Mouse (Mus musculus): ENCODE measurements around the gene Mdc1. TPM values are rescaled to one million over a fixed set of nuclear protein-coding genes. Genes with fewer than 3 reads are reported as not detected.
"Not testable (repeated sequence)": the region's sequence is repeated elsewhere in the genome, so short reads cannot be mapped to it uniquely, and the experiment has no call there.

The Mdc1 gene
- polyA plus RNA-seq, 1 experiment from 2014 or later, result 16.1 TPM

- H3K27me3 ChIP-seq (ENCODE audit: control insufficient read depth, insufficient read depth, low read length), result no peaks in the 10 kb centered on the region
- peaks cover 40% of the 10 kb centered on the region for H3K36me3 ChIP-seq (ENCODE audit: control insufficient read depth, insufficient read depth, low read length)
- H3K4me2 ChIP-seq (ENCODE audit: low read length), result peak within 1 kb of the TSS; percentile 78
- WGBS, result under 1% methylated on average over 29 of the region's 29 CpGs
- H3K9me3 ChIP-seq (ENCODE audit: control insufficient read depth, low read length), result no peaks in the 10 kb centered on the region
- peak within 1 kb of the TSS; percentile 98 for H3K9ac ChIP-seq (ENCODE audit: low read length)
- H3K4me3 ChIP-seq (ENCODE audit: control insufficient read depth in 1 of 2, insufficient read depth in 1 of 2, low read depth in 1 of 2, low read length in 2 of 2), result peak within 1 kb of the TSS; percentile 80 to 81
- H3K27ac ChIP-seq (replicated peaks in 1 of 2; ENCODE audit: control insufficient read depth in 1 of 2, insufficient read depth in 1 of 2, low read depth in 2 of 2, low read length in 2 of 2), result peak within 1 kb of the TSS; percentile 97
- H3K4me1 ChIP-seq (ENCODE audit: control insufficient read depth in 2 of 2, insufficient read depth in 2 of 2, low read length in 2 of 2), result peaks cover 16 to 44% of the 10 kb centered on the region in 2 experiments
- ATAC-seq (ENCODE audit: insufficient number of reproducible peaks, insufficient read depth, low FRiP score, low read depth), result peak; percentile 77
Measured at GRCm38 (mm10) chr17:35838122-35838544, 3.2 kb upstream of the Mdc1 start, which contains the start of gene Tubb5. TSS of gene Tubb5 (minus strand) at chr17:35838306.

- Histone ChIP-seq H3K36me3 (ENCODE audit: control insufficient read depth, insufficient read depth, low read length) (peaks cover 36% of the 10 kb centered on the region), H3K4me2 (ENCODE audit: low read length) (peak overlapping the region; percentile 78), H3K27me3 (ENCODE audit: control insufficient read depth, insufficient read depth, low read length) (no peaks in the 10 kb centered on the region), H3K9me3 (ENCODE audit: control insufficient read depth, low read length) (no peaks in the 10 kb centered on the region), H3K4me3 (ENCODE audit: control insufficient read depth in 1 of 2, insufficient read depth in 1 of 2, low read depth in 1 of 2, low read length in 2 of 2) (peak overlapping the region; percentile 46 to 81), H3K9ac (ENCODE audit: low read length) (peak overlapping the region; percentile 65), H3K4me1 (ENCODE audit: control insufficient read depth in 2 of 2, insufficient read depth in 2 of 2, low read length in 2 of 2) (peaks cover 16 to 42% of the 10 kb centered on the region in 2 experiments), H3K27ac (replicated peaks in 1 of 2; ENCODE audit: control insufficient read depth in 1 of 2, insufficient read depth in 1 of 2, low read depth in 2 of 2, low read length in 2 of 2) (peak overlapping the region; percentile 91 to 96)
- 4% methylated on average over 5 of the region's 5 CpGs for WGBS
- ATAC-seq (ENCODE audit: insufficient number of reproducible peaks, insufficient read depth, low FRiP score, low read depth), result no peak
Measured at GRCm38 (mm10) chr17:35838570-35838969, 2.7 kb upstream of the Mdc1 start.

- H3K4me3 ChIP-seq (ENCODE audit: control insufficient read depth in 1 of 2, insufficient read depth in 1 of 2, low read depth in 1 of 2, low read length in 2 of 2), result peak overlapping the region; percentile 46 to 81; a peak in 3 of 4 replicates
- ATAC-seq (ENCODE audit: insufficient number of reproducible peaks, insufficient read depth, low FRiP score, low read depth); H3K27me3 ChIP-seq (ENCODE audit: control insufficient read depth, insufficient read depth, low read length); H3K9me3 ChIP-seq (ENCODE audit: control insufficient read depth, low read length): not testable (repeated sequence)
- 62% methylated on average over 3 of the region's 3 CpGs for WGBS
- H3K4me1 ChIP-seq (ENCODE audit: control insufficient read depth in 2 of 2, insufficient read depth in 2 of 2, low read length in 2 of 2), result peaks cover 16 to 38% of the 10 kb centered on the region in 2 experiments
- H3K9ac ChIP-seq (ENCODE audit: low read length), result peak overlapping the region; percentile 65
- H3K27ac ChIP-seq (replicated peaks in 1 of 2; ENCODE audit: control insufficient read depth in 1 of 2, insufficient read depth in 1 of 2, low read depth in 2 of 2, low read length in 2 of 2), result peak overlapping the region; percentile 91 to 96
- H3K4me2 ChIP-seq (ENCODE audit: low read length), result peak overlapping the region; percentile 78
- peaks cover 31% of the 10 kb centered on the region for H3K36me3 ChIP-seq (ENCODE audit: control insufficient read depth, insufficient read depth, low read length)
Measured at GRCm38 (mm10) chr17:35839002-35839401, 2.3 kb upstream of the Mdc1 start.

GRCm38 (mm10) chr17:35840561-35840960 is 754 bp upstream of the Mdc1 start:
- Histone ChIP-seq H3K4me3 (ENCODE audit: control insufficient read depth in 1 of 2, insufficient read depth in 1 of 2, low read depth in 1 of 2, low read length in 2 of 2) (peak overlapping the region; percentile 30 to 31), H3K4me1 (ENCODE audit: control insufficient read depth in 2 of 2, insufficient read depth in 2 of 2, low read length in 2 of 2) (peaks cover 7 to 23% of the 10 kb centered on the region in 2 experiments), H3K27me3 (ENCODE audit: control insufficient read depth, insufficient read depth, low read length) (no peaks in the 10 kb centered on the region), H3K9me3 (ENCODE audit: control insufficient read depth, low read length) (no peaks in the 10 kb centered on the region), H3K27ac (replicated peaks in 1 of 2; ENCODE audit: control insufficient read depth in 1 of 2, insufficient read depth in 1 of 2, low read depth in 2 of 2, low read length in 2 of 2) (peak overlapping the region in 1 of 2 experiments; percentile 61; a peak in 2 of 4 replicates), H3K36me3 (ENCODE audit: control insufficient read depth, insufficient read depth, low read length) (peaks cover 30% of the 10 kb centered on the region), H3K9ac (ENCODE audit: low read length) (peak overlapping the region; percentile 54), H3K4me2 (ENCODE audit: low read length) (peak overlapping the region; percentile 62)
- ATAC-seq (ENCODE audit: insufficient number of reproducible peaks, insufficient read depth, low FRiP score, low read depth), result no peak
- 49% methylated on average over 14 of the region's 14 CpGs for WGBS

- Histone ChIP-seq H3K27me3 (ENCODE audit: control insufficient read depth, insufficient read depth, low read length) (no peaks in the 10 kb centered on the region), H3K36me3 (ENCODE audit: control insufficient read depth, insufficient read depth, low read length) (peaks cover 31% of the 10 kb centered on the region), H3K9ac (ENCODE audit: low read length) (peak overlapping the region; percentile 79), H3K4me1 (ENCODE audit: control insufficient read depth in 2 of 2, insufficient read depth in 2 of 2, low read length in 2 of 2) (peaks cover 2 to 18% of the 10 kb centered on the region in 2 experiments; a peak in 3 of 4 replicates), H3K4me3 (ENCODE audit: control insufficient read depth in 1 of 2, insufficient read depth in 1 of 2, low read depth in 1 of 2, low read length in 2 of 2) (peak overlapping the region; percentile 59 to 84), H3K4me2 (ENCODE audit: low read length) (peak overlapping the region; percentile 75), H3K9me3 (ENCODE audit: control insufficient read depth, low read length) (no peaks in the 10 kb centered on the region), H3K27ac (replicated peaks in 1 of 2; ENCODE audit: control insufficient read depth in 1 of 2, insufficient read depth in 1 of 2, low read depth in 2 of 2, low read length in 2 of 2) (peak overlapping the region; percentile 84 to 91)
- 14% methylated on average over 11 of the region's 11 CpGs for WGBS
- ATAC-seq (ENCODE audit: insufficient number of reproducible peaks, insufficient read depth, low FRiP score, low read depth), result no peak
Measured at GRCm38 (mm10) chr17:35842006-35842405, 691 bp downstream of the Mdc1 start.

GRCm38 (mm10) chr17:35843514-35843913 is 2.2 kb downstream of the Mdc1 start:
- Histone ChIP-seq H3K27ac (replicated peaks in 1 of 2; ENCODE audit: control insufficient read depth in 1 of 2, insufficient read depth in 1 of 2, low read depth in 2 of 2, low read length in 2 of 2) (no peak overlapping the region), H3K36me3 (ENCODE audit: control insufficient read depth, insufficient read depth, low read length) (peaks cover 46% of the 10 kb centered on the region), H3K9ac (ENCODE audit: low read length) (no peak overlapping the region), H3K4me1 (ENCODE audit: control insufficient read depth in 2 of 2, insufficient read depth in 2 of 2, low read length in 2 of 2) (peaks cover 2 to 18% of the 10 kb centered on the region in 2 experiments; a peak in 3 of 4 replicates), H3K4me3 (ENCODE audit: control insufficient read depth in 1 of 2, insufficient read depth in 1 of 2, low read depth in 1 of 2, low read length in 2 of 2) (no peak overlapping the region), H3K4me2 (ENCODE audit: low read length) (no peak overlapping the region), H3K27me3 (ENCODE audit: control insufficient read depth, insufficient read depth, low read length) (no peaks in the 10 kb centered on the region), H3K9me3 (ENCODE audit: control insufficient read depth, low read length) (no peaks in the 10 kb centered on the region)
- WGBS, result 96% methylated on average over 3 of the region's 3 CpGs
- ATAC-seq (ENCODE audit: insufficient number of reproducible peaks, insufficient read depth, low FRiP score, low read depth), result no peak

GRCm38 (mm10) chr17:35848112-35848511 is 6.8 kb downstream of the Mdc1 start:
- no peak for ATAC-seq (ENCODE audit: insufficient number of reproducible peaks, insufficient read depth, low FRiP score, low read depth)
- H3K4me2 ChIP-seq (ENCODE audit: low read length), result no peak overlapping the region
- WGBS, result 59% methylated on average over 1 of the region's 1 CpGs
- no peak overlapping the region for H3K27ac ChIP-seq (replicated peaks in 1 of 2; ENCODE audit: control insufficient read depth in 1 of 2, insufficient read depth in 1 of 2, low read depth in 2 of 2, low read length in 2 of 2)
- peaks cover 90% of the 10 kb centered on the region for H3K36me3 ChIP-seq (ENCODE audit: control insufficient read depth, insufficient read depth, low read length)
- H3K4me3 ChIP-seq (ENCODE audit: control insufficient read depth in 1 of 2, insufficient read depth in 1 of 2, low read depth in 1 of 2, low read length in 2 of 2), result no peak overlapping the region
- H3K4me1 ChIP-seq (ENCODE audit: control insufficient read depth in 2 of 2, insufficient read depth in 2 of 2, low read length in 2 of 2), result peaks cover 0 to 2% of the 10 kb centered on the region in 2 experiments; a peak in 2 of 4 replicates
- H3K9ac ChIP-seq (ENCODE audit: low read length), result no peak overlapping the region
- H3K9me3 ChIP-seq (ENCODE audit: control insufficient read depth, low read length), result no peaks in the 10 kb centered on the region
- no peaks in the 10 kb centered on the region for H3K27me3 ChIP-seq (ENCODE audit: control insufficient read depth, insufficient read depth, low read length)

GRCm38 (mm10) chr17:35850974-35851373 is 9.7 kb downstream of the Mdc1 start:
- Histone ChIP-seq H3K4me1 (ENCODE audit: control insufficient read depth in 2 of 2, insufficient read depth in 2 of 2, low read length in 2 of 2) (no peaks in the 10 kb centered on the region), H3K9ac (ENCODE audit: low read length) (no peak overlapping the region), H3K27ac (replicated peaks in 1 of 2; ENCODE audit: control insufficient read depth in 1 of 2, insufficient read depth in 1 of 2, low read depth in 2 of 2, low read length in 2 of 2) (no peak overlapping the region), H3K4me2 (ENCODE audit: low read length) (no peak overlapping the region), H3K4me3 (ENCODE audit: control insufficient read depth in 1 of 2, insufficient read depth in 1 of 2, low read depth in 1 of 2, low read length in 2 of 2) (no peak overlapping the region), H3K9me3 (ENCODE audit: control insufficient read depth, low read length) (no peaks in the 10 kb centered on the region), H3K27me3 (ENCODE audit: control insufficient read depth, insufficient read depth, low read length) (no peaks in the 10 kb centered on the region), H3K36me3 (ENCODE audit: control insufficient read depth, insufficient read depth, low read length) (peaks cover 95% of the 10 kb centered on the region)
- 84% methylated on average over 3 of the region's 3 CpGs for WGBS
- ATAC-seq (ENCODE audit: insufficient number of reproducible peaks, insufficient read depth, low FRiP score, low read depth), result no peak
